Mouse (Mus musculus) kidney, adult 2 months (tissue): ENCODE data around the gene Gm44503. TPM values are rescaled to one million over a fixed set of nuclear protein-coding genes. Genes with fewer than 3 reads are reported as not detected.
A peak's percentile ranks its signal among the peaks of the same experiment; 100 is the strongest.

Source experiments
- DNase-seq: peaks from one replicate; pipeline ENCODE4 v3.0.0; 2021
- H3K27ac ChIP-seq: fragments of 200-500 bp; 2 replicates; pipeline ENCODE4 v1.5.1; 2012; ENCODE audit warnings: low read depth, low read length, control low read depth, inconsistent platforms; ENCODE audit not compliant: insufficient read depth
- H3K27me3 ChIP-seq: fragments of 200-500 bp; replicated peaks from 2 replicates; pipeline ENCODE4 v1.6.1; 2012; ENCODE audit warnings: mild to moderate bottlenecking, moderate library complexity, low read length, inconsistent platforms; ENCODE audit not compliant: control insufficient read depth, insufficient read depth
- H3K36me3 ChIP-seq: fragments of 200-500 bp; 2 replicates; pipeline ENCODE4 v1.6.1; 2012; ENCODE audit warnings: mild to moderate bottlenecking, moderate library complexity, low read length, inconsistent platforms; ENCODE audit not compliant: control insufficient read depth, insufficient read depth
- H3K4me1 ChIP-seq: fragments of 200-500 bp; 2 replicates; pipeline ENCODE4 v1.6.1; 2011; ENCODE audit warnings: low read length; ENCODE audit not compliant: control insufficient read depth, insufficient read depth
- H3K4me3 ChIP-seq: fragments of 200-500 bp; 2 replicates; pipeline ENCODE4 v1.5.1; 2011; ENCODE audit warnings: mild to moderate bottlenecking, low read depth, low read length, control low read depth; ENCODE audit not compliant: insufficient read depth
- CTCF ChIP-seq: fragments of 200-500 bp; conservative IDR thresholded peaks from 2 replicates; pipeline ENCODE4 v1.5.1; 2011; ENCODE audit warnings: low read depth, mild to moderate bottlenecking, control low read depth, low read length, moderate library complexity, mixed read lengths; ENCODE audit not compliant: insufficient read depth, insufficient read length
- POLR2A ChIP-seq: fragments of 200-500 bp; IDR thresholded peaks from one replicate; pipeline ENCODE4 v1.6.1; 2011; ENCODE audit warnings: low read depth, low read length, control low read depth
- WGBS: fragments of 180-500 bp; shearing (Covaris S2); methylation state at CpG from one replicate; pipeline ENCODE4 v1.1.7; 2018; 5-methylcytosine and 5-hydroxymethylcytosine counted together
- polyA plus RNA-seq: library from polyadenylated mRNA; depleted of rRNA; stranded (reverse); fragments of >200 nt; gene quantifications from 2 replicates; pipeline ENCODE4 v1.2.3, GENCODE M21; 2012; rRNA removed

Gm44503 gene
- not detected in 2 replicates for polyA plus RNA-seq

- Histone ChIP-seq H3K4me3 (peak within 1 kb of the TSS; percentile 68), H3K27ac (no peak within 1 kb of the TSS), H3K36me3 (no peaks in the 10 kb centered on the region), H3K27me3 (no peaks in the 10 kb centered on the region), H3K4me1 (peaks cover 5% of the 10 kb centered on the region; the same call in 1 of the 2 replicates)
- 2% methylated on average over 43 of the region's 43 CpGs for WGBS
- TF ChIP-seq POLR2A: no peak
- no peak for TF ChIP-seq CTCF
- peak; percentile 83 for DNase-seq
These were observed at the start of gene Gm44503, which contains the start of gene Dyx1c1 for GRCm38 (mm10) chr9:72958521-72959450. TSS of gene Gm44503 (plus strand) at chr9:72958852. TSS of gene Dyx1c1 (plus strand) at chr9:72958785.

GRCm38 (mm10) chr9:72911381-72911780 is 47.3 kb upstream of the Gm44503 start:
- no peak for DNase-seq
- Histone ChIP-seq H3K27me3 (no peaks in the 10 kb centered on the region), H3K4me1 (no peaks in the 10 kb centered on the region), H3K27ac (no peak overlapping the region), H3K36me3 (no peaks in the 10 kb centered on the region), H3K4me3 (no peak overlapping the region)
- TF ChIP-seq CTCF: no peak
- no peak for TF ChIP-seq POLR2A
- 92% methylated on average over 2 of the region's 2 CpGs for WGBS

GRCm38 (mm10) chr9:72913551-72913950 is 45.1 kb upstream of the Gm44503 start:
- TF ChIP-seq POLR2A: no peak
- no peak for TF ChIP-seq CTCF
- Histone ChIP-seq H3K4me3 (no peak overlapping the region), H3K36me3 (no peaks in the 10 kb centered on the region), H3K27ac (no peak overlapping the region), H3K4me1 (no peaks in the 10 kb centered on the region), H3K27me3 (no peaks in the 10 kb centered on the region)
- 46% methylated on average over 6 of the region's 6 CpGs for WGBS
- no peak for DNase-seq

DNA sequence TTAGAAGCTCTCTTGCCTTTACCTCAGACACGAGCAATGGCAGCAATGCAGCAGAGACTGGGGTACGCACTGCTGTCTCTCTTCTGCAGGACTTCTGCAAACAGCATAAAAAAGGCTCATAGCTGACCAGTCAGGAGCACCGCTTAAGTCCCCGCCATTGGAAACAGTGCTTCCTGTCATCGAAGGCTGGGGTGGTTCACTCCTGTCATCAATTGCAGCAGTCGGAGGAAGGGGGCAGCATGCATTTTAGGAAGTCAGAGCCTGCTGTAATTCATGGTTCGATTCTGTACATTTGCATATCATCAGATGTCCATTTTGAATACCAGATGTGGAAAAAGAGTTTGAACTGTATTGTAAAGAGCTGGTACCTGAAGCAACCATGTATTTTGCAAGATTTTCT is 42.9 kb upstream of the Gm44503 start:
- Histone ChIP-seq H3K4me1 (no peaks in the 10 kb centered on the region), H3K27me3 (no peaks in the 10 kb centered on the region), H3K36me3 (no peaks in the 10 kb centered on the region), H3K27ac (no peak overlapping the region), H3K4me3 (no peak overlapping the region)
- WGBS: 69% methylated on average over 7 of the region's 7 CpGs
- no peak for DNase-seq
- TF ChIP-seq CTCF (no peak), POLR2A (no peak)

DNA sequence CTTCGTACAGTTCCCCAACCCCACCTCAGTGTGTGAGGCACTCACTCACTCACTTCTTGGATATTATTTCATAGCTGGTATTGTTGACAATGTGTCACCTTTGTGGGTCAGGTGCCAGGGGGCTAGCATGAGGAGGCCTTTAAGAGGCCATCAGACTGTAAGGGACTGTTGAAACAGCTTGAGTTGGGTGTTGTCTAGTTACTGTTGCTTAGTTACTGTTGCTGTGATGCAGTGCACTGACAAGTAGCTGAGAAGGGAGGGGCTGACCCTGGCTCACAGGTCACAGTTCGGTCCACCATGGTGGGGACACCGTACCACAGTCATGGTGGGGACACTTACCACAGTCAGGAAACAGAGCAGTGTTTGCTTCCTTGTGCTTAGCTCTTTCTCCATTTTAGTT is 35.6 kb upstream of the Gm44503 start:
- no peaks in the 10 kb centered on the region for H3K36me3 ChIP-seq
- H3K27ac ChIP-seq: no peak overlapping the region
- 87% methylated on average over 3 of the region's 3 CpGs for WGBS
- no peaks in the 10 kb centered on the region for H3K4me1 ChIP-seq
- TF ChIP-seq POLR2A (no peak), CTCF (no peak)
- H3K27me3 ChIP-seq: 0 out of 2 replicates have a peak, but pooled peaks cover 6% of the 10 kb centered on the region
- no peak overlapping the region for H3K4me3 ChIP-seq
- DNase-seq: no peak

DNA sequence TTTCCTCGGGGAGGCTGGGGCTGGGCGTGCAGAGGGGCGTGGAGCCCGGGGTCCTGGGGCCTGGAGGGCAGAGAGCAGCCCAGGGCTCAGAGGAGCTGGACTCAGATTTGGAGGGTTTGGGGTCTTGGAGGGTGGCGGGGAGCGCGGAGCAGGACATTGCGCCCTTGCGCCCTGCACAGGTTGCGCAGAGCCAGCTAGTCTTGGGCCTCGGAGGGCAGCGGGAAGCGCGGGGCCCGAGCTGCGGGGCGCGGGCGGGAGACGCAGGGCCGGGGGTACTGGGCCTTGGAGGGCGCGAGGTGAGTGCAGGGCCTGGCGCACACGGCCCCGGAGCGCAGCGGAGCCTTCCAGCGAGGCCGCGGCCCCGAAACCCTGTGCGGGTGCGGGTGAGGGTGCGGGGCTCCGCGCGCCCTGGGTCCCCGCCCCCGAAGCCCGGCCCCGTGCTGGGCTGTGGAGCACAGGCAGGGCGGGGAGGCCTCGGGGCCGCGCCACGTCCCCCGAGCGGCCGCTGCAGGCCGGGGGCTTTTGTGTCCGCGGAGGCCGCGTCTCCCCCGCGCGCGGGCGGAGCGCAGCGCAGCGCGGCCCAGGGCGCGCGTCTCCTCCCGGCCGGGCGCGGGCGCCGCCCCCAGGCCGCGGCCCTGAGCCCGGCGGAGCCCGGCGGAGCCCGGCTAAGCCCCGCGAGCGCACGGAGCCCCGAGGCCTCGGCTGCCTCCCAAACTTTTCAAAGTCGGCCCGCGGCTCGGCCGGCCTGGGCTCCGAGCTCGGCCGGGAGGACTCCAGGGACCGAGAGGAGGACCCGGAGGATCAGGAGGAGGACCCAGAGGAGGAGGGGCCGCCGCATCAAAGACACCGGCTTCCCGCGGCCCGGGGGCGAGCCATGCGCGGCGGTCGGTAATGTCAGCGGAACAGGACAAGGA is 33.4 kb upstream of the Gm44503 start, which contains the start of gene Pygo1:
TSS of gene Pygo1 (plus strand) at position 625 of the 914 bp plus-strand sequence.
- WGBS: 1% methylated on average over 105 of the region's 108 CpGs
- DNase-seq: peak; percentile 10
- Histone ChIP-seq H3K36me3 (no peaks in the 10 kb centered on the region), H3K4me1 (no peaks in the 10 kb centered on the region), H3K27me3 (0 out of 2 replicates have a peak, but pooled peaks cover 6% of the 10 kb centered on the region), H3K4me3 (peak within 1 kb of the TSS; percentile 66), H3K27ac (no peak within 1 kb of the TSS)
- no peak for TF ChIP-seq POLR2A
- no peak for TF ChIP-seq CTCF
